Mouse (Mus musculus) brown adipose tissue, adult 24 weeks (tissue): ENCODE data around the gene Fam131c. TPM values are rescaled to one million over a fixed set of nuclear protein-coding genes. Genes with fewer than 3 reads are reported as not detected.

Source experiments
- H3K27ac ChIP-seq: fragments of 200-500 bp; replicated peaks from 2 replicates; pipeline ENCODE4 v1.5.1; 2012; ENCODE audit warnings: low read depth, mild to moderate bottlenecking, low read length
- H3K4me1 ChIP-seq: fragments of 200-500 bp; 2 replicates; pipeline ENCODE4 v1.6.1; 2012; ENCODE audit warnings: low read length, mixed read lengths; ENCODE audit not compliant: control insufficient read depth, insufficient read depth, insufficient read length
- H3K4me3 ChIP-seq: fragments of 200-500 bp; 2 replicates; pipeline ENCODE4 v1.5.1; 2012; ENCODE audit warnings: low read depth, mild to moderate bottlenecking, low read length, moderate library complexity; ENCODE audit not compliant: insufficient read depth
- polyA plus RNA-seq: library from polyadenylated mRNA; stranded (reverse); fragments of >200 nt; gene quantifications from 2 replicates; pipeline ENCODE4 v1.2.4, GENCODE M21; 2012; ENCODE audit not compliant: missing spikeins, insufficient read depth, insufficient read length

Gene Fam131c
- polyA plus RNA-seq, 1 experiment: not detected

- no peaks in the 10 kb centered on the region for H3K4me1 ChIP-seq
- H3K27ac ChIP-seq: no peak overlapping the region
- no peak overlapping the region for H3K4me3 ChIP-seq
Observed at GRCm38 (mm10) chr4:141385275-141385674, 17.3 kb downstream of the Fam131c start.

GRCm38 (mm10) chr4:141386150-141386549 is 18.1 kb downstream of the Fam131c start:
- H3K4me3 ChIP-seq: no peak overlapping the region
- H3K4me1 ChIP-seq: no peaks in the 10 kb centered on the region
- H3K27ac ChIP-seq: no peak overlapping the region

GRCm38 (mm10) chr4:141387093-141387784 is 19.2 kb downstream of the Fam131c start:
- Histone ChIP-seq H3K27ac (no peak overlapping the region), H3K4me3 (no peak overlapping the region), H3K4me1 (no peaks in the 10 kb centered on the region)

GRCm38 (mm10) chr4:141387933-141388332 is 19.9 kb downstream of the Fam131c start:
- Histone ChIP-seq H3K27ac (no peak overlapping the region), H3K4me3 (no peak overlapping the region), H3K4me1 (no peaks in the 10 kb centered on the region)

GRCm38 (mm10) chr4:141389366-141390150 is 21.5 kb downstream of the Fam131c start:
- no peak overlapping the region for H3K27ac ChIP-seq
- no peak overlapping the region for H3K4me3 ChIP-seq
- no peaks in the 10 kb centered on the region for H3K4me1 ChIP-seq

- Histone ChIP-seq H3K4me3 (no peak overlapping the region), H3K4me1 (no peaks in the 10 kb centered on the region), H3K27ac (no peak overlapping the region)
Observed at GRCm38 (mm10) chr4:141391293-141391692, 23.3 kb downstream of the Fam131c start.

GRCm38 (mm10) chr4:141394751-141395150 is 26.7 kb downstream of the Fam131c start:
- H3K27ac ChIP-seq: no peak overlapping the region
- no peaks in the 10 kb centered on the region for H3K4me1 ChIP-seq
- no peak overlapping the region for H3K4me3 ChIP-seq

- H3K4me3 ChIP-seq: no peak overlapping the region
- H3K27ac ChIP-seq: no peak overlapping the region
- no peaks in the 10 kb centered on the region for H3K4me1 ChIP-seq
Observed at GRCm38 (mm10) chr4:141397861-141398260, 29.8 kb downstream of the Fam131c start.

- Histone ChIP-seq H3K4me3 (no peak within 1 kb of the TSS), H3K4me1 (no peaks in the 10 kb centered on the region), H3K27ac (no peak within 1 kb of the TSS)
Observed at GRCm38 (mm10) chr4:141398545-141398944, 30.5 kb downstream of the Fam131c start, which contains the start of gene Clcnka. Gene Clcnka, minus strand, starts transcription at chr4:141398724.

GRCm38 (mm10) chr4:141400171-141400570 is 32.2 kb downstream of the Fam131c start:
- Histone ChIP-seq H3K27ac (no peak overlapping the region), H3K4me1 (no peaks in the 10 kb centered on the region), H3K4me3 (no peak overlapping the region)

GRCm38 (mm10) chr4:141404518-141405313 is 36.7 kb downstream of the Fam131c start:
- Histone ChIP-seq H3K4me1 (no peaks in the 10 kb centered on the region), H3K4me3 (no peak overlapping the region), H3K27ac (no peak overlapping the region)

- Histone ChIP-seq H3K4me1 (no peaks in the 10 kb centered on the region), H3K4me3 (no peak overlapping the region), H3K27ac (no peak overlapping the region)
Observed at GRCm38 (mm10) chr4:141405314-141405622, 37.2 kb downstream of the Fam131c start.

- Histone ChIP-seq H3K27ac (no peak overlapping the region), H3K4me3 (no peak overlapping the region), H3K4me1 (no peaks in the 10 kb centered on the region)
Observed at GRCm38 (mm10) chr4:141406516-141407299, 38.7 kb downstream of the Fam131c start.

GRCm38 (mm10) chr4:141408577-141408976 is 40.6 kb downstream of the Fam131c start:
- H3K4me1 ChIP-seq: no peaks in the 10 kb centered on the region
- no peak overlapping the region for H3K27ac ChIP-seq
- H3K4me3 ChIP-seq: no peak overlapping the region
